ENCODE assay signal across 25 mouse cellular contexts in genomic region chr13:69456641-69457040, GRCm38 (mm10).
A peak's percentile ranks its signal among the peaks of the same experiment; 100 is the strongest.
DNase-seq lines count a peak whose midpoint lies in the region; ATAC-seq and TF ChIP-seq lines count a peak whose summit lies in the region.
"Had no signal": no experiment of that assay in that cellular context is flagged by ENCODE, and none has a peak within 500 bp of the region (broad histone marks: within the 10 kb centered on the region; RNA-seq: fewer than 3 reads in every experiment).

No protein-coding gene starts in this region.

- H3K27ac ChIP-seq in forebrain, postnatal 0 days (ENCODE audit: low read depth, low read length): no peak overlapping the region
- no peak overlapping the region for H3K27ac ChIP-seq in forebrain, embryonic 15.5 days (replicated peaks)
- no peak overlapping the region for H3K27ac ChIP-seq in liver, embryonic 14.5 days
- H3K27ac ChIP-seq in midbrain, embryonic 11.5 days (ENCODE audit: low read depth, low read length): no peak overlapping the region
- no peak overlapping the region for H3K27ac ChIP-seq in midbrain, embryonic 15.5 days
- H3K27ac ChIP-seq: embryonic facial prominence, embryonic 13.5 days; forebrain, embryonic 12.5 days; gastrocnemius, adult 2 months; hindbrain, embryonic 10.5 days; left cerebral cortex, adult 2 months; limb, embryonic 15.5 days had no signal

- TF ChIP-seq EP300 in liver, embryonic 14.5 days (IDR thresholded peaks at IDR 0.05; ENCODE audit: low read depth): no peak

- H3K27me3 ChIP-seq in forebrain, postnatal 0 days (ENCODE audit: insufficient read depth, low read length): no peaks in the 10 kb centered on the region
- H3K27me3 ChIP-seq in forebrain, embryonic 15.5 days: no peaks in the 10 kb centered on the region
- no peaks in the 10 kb centered on the region for H3K27me3 ChIP-seq in liver, embryonic 14.5 days (ENCODE audit: control insufficient read depth, insufficient read depth, low read length)
- no peaks in the 10 kb centered on the region for H3K27me3 ChIP-seq in midbrain, embryonic 11.5 days (ENCODE audit: control insufficient read depth, insufficient read depth, low read length)
- H3K27me3 ChIP-seq in midbrain, embryonic 15.5 days (replicated peaks): no peaks in the 10 kb centered on the region
- H3K27me3 ChIP-seq: CH12.LX; embryonic facial prominence, embryonic 13.5 days; forebrain, embryonic 12.5 days; limb, embryonic 15.5 days had no signal

- no peak overlapping the region for H3K4me3 ChIP-seq in forebrain, postnatal 0 days (ENCODE audit: low read depth, low read length)
- H3K4me3 ChIP-seq in forebrain, embryonic 15.5 days: no peak overlapping the region
- H3K4me3 ChIP-seq in liver, embryonic 14.5 days (ENCODE audit: insufficient read depth in 1 of 2, low read depth in 2 of 2, low read length in 2 of 2): no peak overlapping the region
- H3K4me3 ChIP-seq in midbrain, embryonic 11.5 days (ENCODE audit: low read depth, low read length): no peak overlapping the region
- no peak overlapping the region for H3K4me3 ChIP-seq in midbrain, embryonic 15.5 days
- H3K4me3 ChIP-seq: embryonic facial prominence, embryonic 13.5 days; erythroblast, embryonic 14.5 days; forebrain, embryonic 12.5 days; gastrocnemius, adult 2 months; hindbrain, embryonic 10.5 days; left cerebral cortex, adult 2 months; limb, embryonic 15.5 days had no signal

- no peaks in the 10 kb centered on the region for H3K36me3 ChIP-seq in forebrain, postnatal 0 days (ENCODE audit: insufficient read depth)
- H3K36me3 ChIP-seq in forebrain, embryonic 15.5 days: no peaks in the 10 kb centered on the region
- no peaks in the 10 kb centered on the region for H3K36me3 ChIP-seq in liver, embryonic 14.5 days (replicated peaks; ENCODE audit: control insufficient read depth, insufficient read depth, low read depth)
- H3K36me3 ChIP-seq in midbrain, embryonic 11.5 days (ENCODE audit: control insufficient read depth, insufficient read depth, low read length): no peaks in the 10 kb centered on the region
- H3K36me3 ChIP-seq in midbrain, embryonic 15.5 days (replicated peaks): no peaks in the 10 kb centered on the region
- H3K36me3 ChIP-seq: embryonic facial prominence, embryonic 13.5 days; forebrain, embryonic 12.5 days; hindbrain, embryonic 10.5 days; limb, embryonic 15.5 days had no signal

- DNase-seq in forebrain, postnatal 0 days: no peak
- DNase-seq in liver, embryonic 14.5 days (ENCODE audit: low read depth in 3 of 3, low spot score in 3 of 3): no peak
- no peak for DNase-seq in liver
- DNase-seq in midbrain, embryonic 11.5 days (ENCODE audit: low spot score, missing footprints): peak; percentile 61
- no peak for DNase-seq in left cerebral cortex, adult 9 months (ENCODE audit: low spot score in 2 of 2)
- DNase-seq: B cell, adult 2 months; cerebellum, adult 2 months; cerebellum, postnatal 25 days; embryo, embryonic 11 days; gastrocnemius, adult 2 months; kidney, adult 18-20 months; left cerebral cortex, postnatal 4 days; lung, postnatal 14 days; thymus, adult 2 months had no signal

- WGBS in forebrain, postnatal 0 days: 84% methylated on average over 11 of the region's 11 CpGs
- WGBS in forebrain, embryonic 15.5 days: 87% methylated on average over 11 of the region's 11 CpGs
- WGBS in liver, embryonic 14.5 days (ENCODE audit: insufficient replicate concordance): 50% methylated on average over 11 of the region's 11 CpGs
- WGBS in midbrain, embryonic 11.5 days: 78% methylated on average over 11 of the region's 11 CpGs
- 81% methylated on average over 11 of the region's 11 CpGs for WGBS in midbrain, embryonic 15.5 days

- no peak overlapping the region for H3K9ac ChIP-seq in forebrain, postnatal 0 days
- no peak overlapping the region for H3K9ac ChIP-seq in forebrain, embryonic 15.5 days (replicated peaks)
- H3K9ac ChIP-seq in liver, embryonic 14.5 days (replicated peaks): no peak overlapping the region
- H3K9ac ChIP-seq in midbrain, embryonic 11.5 days (ENCODE audit: low read length): no peak overlapping the region
- H3K9ac ChIP-seq in midbrain, embryonic 15.5 days: no peak overlapping the region
- H3K9ac ChIP-seq: embryonic facial prominence, embryonic 13.5 days; forebrain, embryonic 12.5 days; limb, embryonic 15.5 days had no signal

- no peak for ATAC-seq in forebrain, postnatal 0 days
- ATAC-seq in forebrain, embryonic 15.5 days (replicated peaks): no peak
- no peak for ATAC-seq in liver, embryonic 14.5 days (ENCODE audit: insufficient read depth)
- ATAC-seq in midbrain, embryonic 11.5 days (ENCODE audit: low FRiP score): no peak
- no peak for ATAC-seq in midbrain, embryonic 15.5 days (replicated peaks)
- peak; percentile 42 for ATAC-seq in granulocyte monocyte progenitor cell, adult 5-6 weeks (replicated peaks; ENCODE audit: poor library complexity, severe bottlenecking)

- no peak overlapping the region for H3K4me2 ChIP-seq in forebrain, postnatal 0 days (ENCODE audit: low read depth)
- no peak overlapping the region for H3K4me2 ChIP-seq in forebrain, embryonic 15.5 days (replicated peaks)
- H3K4me2 ChIP-seq in liver, embryonic 14.5 days (ENCODE audit: low read depth): no peak overlapping the region
- no peak overlapping the region for H3K4me2 ChIP-seq in midbrain, embryonic 11.5 days
- no peak overlapping the region for H3K4me2 ChIP-seq in midbrain, embryonic 15.5 days
- H3K4me2 ChIP-seq: embryonic facial prominence, embryonic 13.5 days; forebrain, embryonic 12.5 days; heart, embryonic 11.5 days; limb, embryonic 15.5 days had no signal

- no peaks in the 10 kb centered on the region for H3K4me1 ChIP-seq in forebrain, postnatal 0 days (ENCODE audit: insufficient read depth)
- no peaks in the 10 kb centered on the region for H3K4me1 ChIP-seq in forebrain, embryonic 15.5 days
- H3K4me1 ChIP-seq in liver, embryonic 14.5 days (replicated peaks; ENCODE audit: control insufficient read depth in 2 of 2, insufficient read depth in 2 of 2, low read length in 1 of 2): no peaks in the 10 kb centered on the region
- no peaks in the 10 kb centered on the region for H3K4me1 ChIP-seq in midbrain, embryonic 11.5 days (ENCODE audit: control insufficient read depth, insufficient read depth, low read length)
- no peaks in the 10 kb centered on the region for H3K4me1 ChIP-seq in midbrain, embryonic 15.5 days
- H3K4me1 ChIP-seq: embryonic facial prominence, embryonic 13.5 days; hindbrain, embryonic 10.5 days had no signal

- 0 out of 2 replicates have a peak, but pooled peaks have one; percentile 13 for TF ChIP-seq CTCF in forebrain, postnatal 0 days (IDR thresholded peaks at IDR 0.05; ENCODE audit: low read depth)
- 0 out of 2 replicates have a peak, but pooled peaks have one; percentile 15 for TF ChIP-seq CTCF in liver, embryonic 14.5 days (IDR thresholded peaks at IDR 0.05; ENCODE audit: low read depth)

- no peaks in the 10 kb centered on the region for H3K9me3 ChIP-seq in forebrain, postnatal 0 days (ENCODE audit: low read length)
- H3K9me3 ChIP-seq in forebrain, embryonic 15.5 days: no peaks in the 10 kb centered on the region
- H3K9me3 ChIP-seq in liver, embryonic 14.5 days (ENCODE audit: control insufficient read depth, low read length): no peaks in the 10 kb centered on the region
- no peaks in the 10 kb centered on the region for H3K9me3 ChIP-seq in midbrain, embryonic 11.5 days (ENCODE audit: control insufficient read depth, low read length)
- no peaks in the 10 kb centered on the region for H3K9me3 ChIP-seq in midbrain, embryonic 15.5 days
- H3K9me3 ChIP-seq: embryonic facial prominence, embryonic 13.5 days; forebrain, embryonic 12.5 days; hindbrain, embryonic 10.5 days; limb, embryonic 15.5 days had no signal
